Mouse (Mus musculus) limb, embryonic 11.5 days (tissue): ENCODE measurements at regions not wholly inside any gene's neighbourhood (a gene's known extent, or its start where the extent isn't known, plus 50 kb on each side); places are given as distances from the start of the nearest gene placed in this dataset.
A peak's percentile ranks its signal among the peaks of the same experiment; 100 is the strongest.
"Not testable (repeated sequence)": the region's sequence is repeated elsewhere in the genome, so short reads cannot be mapped to it uniquely, and the experiment has no call there.

Source experiments
- ATAC-seq: fragments of 200-750 bp; cut with Nextera tagmentation; 2 replicates; pipeline ENCODE4 v1.8.0; 2017; ENCODE audit warnings: low read depth; ENCODE audit not compliant: insufficient number of reproducible peaks, low FRiP score, low TSS enrichment
- DNase-seq: peaks from one replicate; pipeline ENCODE4 v3.0.0-alpha.2; 2015; ENCODE audit warnings: low spot score
- H3K27ac ChIP-seq: fragments of 300-500 bp; sonication (generic); replicated peaks from 2 replicates; pipeline ENCODE4 v1.5.1; 2014; ENCODE audit warnings: low read depth, mild to moderate bottlenecking, low read length
- H3K27me3 ChIP-seq: fragments of 300-500 bp; sonication (generic); 2 replicates; pipeline ENCODE4 v1.6.1; 2014; ENCODE audit warnings: mild to moderate bottlenecking, low read length, mixed read lengths; ENCODE audit not compliant: control insufficient read depth, insufficient read depth
- H3K36me3 ChIP-seq: fragments of 300-500 bp; sonication (generic); 2 replicates; pipeline ENCODE4 v1.6.1; 2014; ENCODE audit warnings: mild to moderate bottlenecking, low read length, moderate library complexity, mixed read lengths; ENCODE audit not compliant: control insufficient read depth, insufficient read depth
- H3K4me1 ChIP-seq: fragments of 300-500 bp; sonication (generic); 2 replicates; pipeline ENCODE4 v1.6.1; 2014; ENCODE audit warnings: low read length, mixed read lengths; ENCODE audit not compliant: control insufficient read depth, insufficient read depth
- H3K4me2 ChIP-seq: fragments of 300-500 bp; sonication (generic); 2 replicates; pipeline ENCODE4 v1.6.1; 2014; ENCODE audit warnings: low read depth, mild to moderate bottlenecking, moderate library complexity; ENCODE audit not compliant: severe bottlenecking
- H3K4me3 ChIP-seq: fragments of 300-500 bp; sonication (generic); 2 replicates; pipeline ENCODE4 v1.5.1; 2014; ENCODE audit warnings: low read depth, low read length
- H3K9ac ChIP-seq: fragments of 300-500 bp; sonication (generic); 2 replicates; pipeline ENCODE4 v1.6.1; 2014; ENCODE audit warnings: mild to moderate bottlenecking, low read length
- H3K9me3 ChIP-seq: fragments of 300-500 bp; sonication (generic); 2 replicates; pipeline ENCODE4 v1.6.1; 2016; ENCODE audit warnings: low read length; ENCODE audit not compliant: control insufficient read depth
- WGBS: fragments of 180-500 bp; shearing (Covaris S2); extraction: QIAGEN DNeasy Blood & Tissue Kit; methylation state at CpG from one replicate; pipeline ENCODE4 v1.1.7; 2014; 5-methylcytosine and 5-hydroxymethylcytosine counted together

DNA sequence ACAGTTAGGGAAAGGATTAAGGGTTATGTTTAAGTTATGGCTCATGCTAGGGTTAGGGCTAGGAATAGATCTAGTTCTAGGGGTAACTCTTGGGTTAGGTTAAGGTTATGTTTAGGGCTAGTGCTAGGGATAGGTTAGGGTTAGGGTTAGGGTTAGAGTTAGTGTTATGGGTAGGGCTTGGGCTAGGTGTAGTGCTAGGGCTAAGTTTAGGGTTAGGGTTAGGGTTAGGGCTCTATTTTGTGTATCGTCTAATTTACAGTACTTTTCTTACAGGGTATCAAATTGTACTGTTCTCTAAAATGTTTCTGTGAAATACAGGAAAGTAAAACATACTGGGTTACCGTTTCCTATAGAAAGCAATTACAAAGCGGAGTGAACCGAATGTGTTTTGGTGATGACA, 64.8 kb downstream of the Ptchd3 start:
- Histone ChIP-seq H3K9me3 (no peaks in the 10 kb centered on the region), H3K4me3 (no peak overlapping the region), H3K27ac (no peak overlapping the region), H3K4me2 (no peak overlapping the region), H3K36me3 (no peaks in the 10 kb centered on the region), H3K9ac (no peak overlapping the region), H3K27me3 (no peaks in the 10 kb centered on the region), H3K4me1 (no peaks in the 10 kb centered on the region)
- DNase-seq (peak; percentile 42), ATAC-seq (no peak)
- WGBS: 96% methylated on average over 4 of the region's 4 CpGs

DNA sequence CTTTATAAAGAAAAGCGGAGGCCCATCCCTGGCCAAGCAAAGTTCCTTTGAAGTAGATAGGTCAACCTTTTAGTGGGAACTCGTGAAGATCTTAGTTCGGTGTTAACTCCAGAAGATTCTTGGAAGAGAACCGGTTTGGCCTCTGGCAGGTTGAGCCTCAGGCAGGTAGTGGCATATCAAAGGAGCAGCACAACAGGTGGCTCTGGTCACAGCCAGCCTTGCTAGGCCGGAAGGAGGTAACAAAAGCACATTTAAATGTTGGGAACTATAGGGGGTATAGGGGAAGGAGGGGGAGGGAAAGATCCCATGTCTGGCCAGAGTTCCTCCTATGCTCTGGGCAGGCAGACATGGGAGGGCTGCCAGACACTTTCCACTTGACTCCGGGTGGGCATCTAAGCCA, 74.3 kb downstream of the Ptchd3 start:
- 67% methylated on average over 6 of the region's 6 CpGs for WGBS
- H3K4me1 ChIP-seq, H3K27ac ChIP-seq, H3K36me3 ChIP-seq, H3K27me3 ChIP-seq, H3K4me3 ChIP-seq, H3K9ac ChIP-seq, DNase-seq, H3K9me3 ChIP-seq, H3K4me2 ChIP-seq, ATAC-seq: not testable (repeated sequence)

DNA sequence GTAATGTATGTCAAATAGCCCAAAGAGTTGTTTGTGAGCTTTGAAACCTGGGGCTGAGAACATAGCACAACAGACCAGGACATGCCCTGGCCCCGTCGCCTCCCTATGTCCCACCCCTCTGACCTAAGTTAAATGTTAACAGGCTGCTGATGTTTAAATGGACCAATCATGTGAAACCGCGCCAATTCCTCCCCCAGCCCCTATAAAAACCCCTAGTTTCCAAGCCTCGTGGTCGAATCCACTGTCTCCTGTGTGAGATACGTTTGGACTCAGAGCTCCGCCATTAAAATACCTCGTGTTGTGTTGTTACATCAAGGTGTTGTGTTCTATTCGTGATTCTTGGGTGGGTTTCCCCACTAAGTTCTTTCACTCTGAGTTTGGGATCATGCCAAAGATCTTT, 94.6 kb downstream of the Ptchd3 start:
- not testable (repeated sequence) for H3K27ac ChIP-seq, H3K4me1 ChIP-seq, H3K9ac ChIP-seq, H3K36me3 ChIP-seq, H3K4me3 ChIP-seq, H3K9me3 ChIP-seq, DNase-seq, H3K4me2 ChIP-seq, ATAC-seq, H3K27me3 ChIP-seq
- WGBS: 89% methylated on average over 10 of the region's 10 CpGs

- H3K4me3 ChIP-seq, H3K4me2 ChIP-seq, H3K9me3 ChIP-seq, H3K9ac ChIP-seq, H3K27ac ChIP-seq, ATAC-seq, H3K27me3 ChIP-seq, H3K4me1 ChIP-seq, H3K36me3 ChIP-seq: not testable (repeated sequence)
- peak; percentile 24 for DNase-seq
- 44% methylated on average over 15 of the region's 16 CpGs for WGBS
Measured at GRCm38 (mm10) chr11:121925043-121925442, 95.0 kb downstream of the Ptchd3 start.

DNA sequence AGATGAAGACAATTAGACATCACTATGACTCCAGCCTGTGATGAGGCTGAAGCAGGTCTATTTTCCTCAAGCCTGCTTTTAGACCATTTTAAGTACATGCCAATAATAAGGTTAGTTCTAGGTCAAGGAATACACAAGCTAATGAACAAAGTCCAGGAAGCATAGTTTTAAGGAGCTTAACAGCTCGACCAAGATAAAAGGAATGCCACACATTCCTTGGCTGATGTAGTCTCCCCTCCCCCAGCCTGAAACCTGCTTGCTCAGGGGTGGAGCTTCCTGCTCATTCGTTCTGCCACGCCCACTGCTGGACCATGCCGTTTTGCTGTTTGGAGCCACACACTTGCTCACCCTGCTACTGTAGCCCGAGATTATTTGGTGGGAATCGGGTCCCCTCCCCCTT, 121.7 kb downstream of the Ptchd3 start:
- not testable (repeated sequence) for H3K4me3 ChIP-seq, H3K9ac ChIP-seq, H3K4me2 ChIP-seq, DNase-seq, H3K27me3 ChIP-seq, H3K9me3 ChIP-seq, H3K4me1 ChIP-seq, H3K36me3 ChIP-seq, ATAC-seq, H3K27ac ChIP-seq
- 63% methylated on average over 6 of the region's 6 CpGs for WGBS

DNA sequence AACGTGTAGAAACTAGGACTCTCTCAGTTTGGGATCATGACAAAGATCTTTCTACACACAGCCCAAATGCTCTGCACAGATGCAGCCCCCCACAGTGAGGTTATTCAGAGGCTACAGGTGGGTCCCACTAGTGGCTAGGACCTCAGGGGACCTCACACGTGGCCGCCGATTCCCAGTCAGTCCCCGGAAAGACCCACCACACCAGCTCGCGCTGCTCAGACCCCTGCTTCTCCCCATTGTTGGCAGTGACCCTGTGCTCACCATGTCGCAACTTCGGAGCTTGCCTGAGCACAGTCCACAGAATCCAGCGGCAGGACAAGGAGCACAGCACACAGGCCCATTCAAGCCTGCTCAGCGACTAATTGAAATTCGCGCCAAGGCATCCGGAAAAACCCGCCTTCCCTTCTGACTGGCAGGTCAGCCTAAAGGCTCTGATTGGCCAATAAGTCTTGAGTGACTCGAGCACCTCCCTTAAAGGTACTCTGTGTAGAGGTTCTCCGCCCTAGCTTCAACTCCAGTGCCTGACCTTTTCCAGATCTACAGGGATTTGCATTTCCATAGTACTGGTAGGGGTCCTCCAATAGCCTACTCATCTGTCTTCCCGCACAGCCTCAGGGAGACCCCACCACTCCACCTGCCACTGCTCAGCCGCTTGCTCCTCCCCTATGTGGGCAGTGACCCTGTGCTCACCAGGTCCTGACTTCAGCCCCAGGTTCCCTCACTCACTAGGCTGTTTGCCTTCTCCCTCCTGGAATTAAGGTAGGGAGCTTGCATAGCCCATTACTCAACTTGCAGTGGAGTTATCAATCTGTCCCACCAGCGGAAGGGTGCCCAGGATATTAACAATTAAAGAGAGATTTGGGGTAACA, 126.6 kb downstream of the Ptchd3 start:
- not testable (repeated sequence) for H3K27ac ChIP-seq, H3K27me3 ChIP-seq, H3K36me3 ChIP-seq, H3K9ac ChIP-seq, H3K4me1 ChIP-seq, H3K9me3 ChIP-seq, ATAC-seq
- Histone ChIP-seq H3K4me3 (peak overlapping the region; percentile 14; the same call in 1 of the 2 replicates), H3K4me2 (peak overlapping the region; percentile 38)
- peak; percentile 24 for DNase-seq
- WGBS: 22% methylated on average over 19 of the region's 20 CpGs

- DNase-seq, H3K27me3 ChIP-seq, H3K4me1 ChIP-seq, H3K4me2 ChIP-seq, H3K27ac ChIP-seq, ATAC-seq, H3K9ac ChIP-seq, H3K9me3 ChIP-seq, H3K4me3 ChIP-seq, H3K36me3 ChIP-seq: not testable (repeated sequence)
- 39% methylated on average over 5 of the region's 5 CpGs for WGBS
Measured at GRCm38 (mm10) chr11:121958735-121959134, 128.7 kb downstream of the Ptchd3 start.

DNA sequence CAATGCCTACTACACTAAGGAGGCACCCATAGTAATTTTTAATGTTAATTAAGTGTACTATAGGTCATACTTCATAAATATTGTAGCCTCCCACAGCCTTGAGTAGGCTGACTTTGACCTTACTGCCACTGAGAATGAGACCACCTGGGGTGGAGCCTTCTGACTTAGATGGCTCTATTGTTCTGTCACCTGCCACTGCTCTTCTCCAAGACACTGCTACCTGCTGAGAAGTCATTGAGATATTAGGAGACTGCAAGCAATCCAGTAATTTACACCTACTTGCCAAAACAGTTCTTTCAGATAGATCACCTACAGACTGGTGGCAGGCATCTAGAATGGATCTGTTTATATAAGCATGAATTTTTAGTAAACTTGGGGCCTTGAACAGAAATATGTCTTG, 134.1 kb downstream of the Ptchd3 start:
- H3K9ac ChIP-seq, H3K36me3 ChIP-seq, H3K27me3 ChIP-seq, H3K4me2 ChIP-seq, H3K27ac ChIP-seq, H3K4me3 ChIP-seq, ATAC-seq, H3K4me1 ChIP-seq, DNase-seq, H3K9me3 ChIP-seq: not testable (repeated sequence)

GRCm38 (mm10) chr11:121965911-121966310, 135.9 kb downstream of the Ptchd3 start:
- 0% methylated on average over 1 of the region's 1 CpGs for WGBS

More at GRCm38 (mm10) chr11:121965911-121966310, 135.9 kb downstream of the Ptchd3 start:
- not testable (repeated sequence) for DNase-seq, H3K4me2 ChIP-seq, H3K36me3 ChIP-seq, H3K9ac ChIP-seq, H3K4me3 ChIP-seq, H3K9me3 ChIP-seq, H3K27ac ChIP-seq, H3K4me1 ChIP-seq, ATAC-seq, H3K27me3 ChIP-seq
